Mouse (Mus musculus): ENCODE measurements around the gene Amd1.

Amd1 gene

DNA sequence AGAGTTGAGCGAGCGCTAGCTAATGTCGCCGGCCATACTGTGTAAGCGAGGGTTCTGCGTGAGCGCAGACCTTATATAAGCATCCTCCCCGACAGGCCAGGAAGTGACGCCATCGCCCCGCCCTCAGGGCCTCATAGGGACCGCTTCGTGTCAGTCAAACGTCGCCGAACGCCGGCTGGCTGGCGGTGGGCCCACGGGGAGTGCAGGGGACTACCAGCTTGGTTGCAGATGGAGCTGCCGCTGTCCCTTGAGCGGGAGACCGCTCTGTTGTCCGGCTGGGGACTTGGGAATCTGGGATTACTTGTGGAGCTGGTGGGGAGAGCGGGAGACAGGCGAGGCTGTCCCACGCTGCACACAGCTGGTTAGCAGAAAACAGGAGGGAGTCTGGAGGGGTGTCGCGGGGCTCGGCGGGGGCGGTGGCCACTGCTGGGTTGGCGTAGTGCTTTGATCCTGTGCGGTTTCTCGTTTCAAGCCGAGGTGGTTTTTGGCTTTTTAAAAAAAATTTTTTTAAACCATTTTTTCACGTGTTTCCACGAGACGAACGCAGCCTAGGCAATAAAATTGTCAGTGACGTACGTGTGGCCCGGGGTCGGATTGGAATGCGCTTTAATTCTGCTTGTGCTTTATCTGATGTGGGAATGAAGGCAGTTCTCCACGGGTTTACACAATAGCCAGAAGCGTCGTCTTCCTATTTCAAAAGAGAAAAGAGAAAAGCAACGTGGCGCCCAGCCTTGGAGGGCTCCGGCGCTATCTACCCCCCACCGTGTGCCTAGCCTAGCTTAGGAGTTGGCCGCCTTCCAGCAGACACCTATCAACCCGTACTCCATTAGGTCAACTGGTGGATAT, at the start of gene Amd1:
Amd1 (minus strand) TSS at position 47 of the 846 bp plus-strand sequence.
- DNase-seq (ENCODE audit: low spot score in 2 of 2) = peak; percentile 98 to 100

DNA sequence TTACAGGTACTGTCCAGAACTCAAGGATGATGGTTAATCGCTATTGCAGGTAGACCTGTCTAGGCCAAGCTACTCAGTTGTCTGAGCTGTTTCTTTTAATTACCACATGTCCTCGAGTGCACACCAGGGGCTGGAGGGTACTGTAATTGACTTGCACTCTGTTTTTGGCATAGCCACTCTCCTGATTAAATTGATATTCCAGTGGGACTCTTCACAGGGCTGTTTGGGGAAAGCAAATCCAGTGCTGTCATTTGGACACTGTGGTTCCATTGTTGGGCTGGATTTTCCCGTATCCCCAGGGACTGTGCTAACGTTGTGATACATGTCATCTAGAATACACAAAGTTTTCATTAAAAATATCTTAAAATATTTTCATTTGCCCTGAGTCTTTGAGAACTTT, 49.2 kb upstream of the Amd1 start:
- no peak for DNase-seq (ENCODE audit: low spot score in 2 of 2)

DNA sequence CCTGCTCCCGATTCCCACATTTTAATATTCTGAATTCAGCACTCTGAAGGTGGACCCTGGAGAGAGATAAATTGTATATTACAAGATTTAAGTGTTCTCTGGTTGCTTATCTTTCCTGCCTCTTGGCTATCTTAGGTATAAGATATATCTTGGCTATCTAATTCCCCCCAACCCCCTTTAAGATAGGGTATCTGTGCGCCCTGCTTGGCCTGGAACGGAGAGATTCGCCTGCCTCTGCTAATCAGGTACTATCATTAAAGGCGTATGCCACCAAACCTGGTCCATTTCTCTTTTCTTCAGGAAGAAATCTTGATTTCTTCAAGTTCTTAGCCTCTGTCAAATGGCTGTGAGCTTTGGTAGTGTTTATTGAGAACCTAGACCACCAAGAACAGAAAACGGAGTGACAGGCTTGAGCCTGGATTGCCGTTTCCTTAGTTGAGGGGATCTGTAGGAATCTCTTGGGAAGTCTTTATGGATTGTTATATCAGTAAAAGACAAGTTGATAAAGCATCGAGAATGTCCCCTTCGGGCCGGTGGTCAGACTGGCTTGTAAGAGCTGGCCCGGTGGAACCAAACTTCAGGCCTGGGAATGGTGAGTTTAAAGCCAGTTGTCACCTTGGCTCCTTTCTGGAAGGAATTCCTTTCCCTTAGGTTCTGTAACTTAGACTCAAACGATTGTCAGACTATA, 48.4 kb upstream of the Amd1 start:
- DNase-seq (ENCODE audit: low spot score in 2 of 2) = no peak

DNA sequence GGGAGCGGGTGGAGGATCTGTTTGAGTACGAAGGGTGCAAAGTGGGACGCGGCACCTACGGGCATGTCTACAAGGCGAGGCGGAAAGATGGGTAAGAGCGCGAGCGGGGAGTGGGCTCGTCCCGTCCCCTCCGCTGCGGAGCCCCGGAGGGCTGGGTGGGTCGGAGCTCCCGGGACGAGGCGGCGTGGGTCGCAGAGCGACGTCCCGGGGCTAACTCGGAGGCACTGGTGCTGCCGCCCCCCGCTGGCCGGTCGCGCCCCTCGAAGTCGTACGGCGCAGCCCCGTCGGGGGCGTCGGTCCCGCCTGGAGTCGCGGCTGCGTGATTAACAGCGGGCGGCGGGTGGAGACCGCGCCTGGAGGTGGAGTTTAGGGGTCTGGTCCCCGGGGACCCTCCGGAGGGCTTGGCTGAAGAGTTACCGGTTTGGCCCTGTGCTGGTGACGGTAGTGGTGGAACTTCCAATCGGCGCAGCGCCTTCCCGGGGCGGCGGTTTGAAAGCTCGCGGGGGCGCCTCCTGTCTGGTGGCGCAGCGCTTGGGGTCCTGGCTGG, 47.7 kb upstream of the Amd1 start:
- peak in 1 of 2 experiments; percentile 33 for DNase-seq (ENCODE audit: low spot score in 2 of 2)

DNA sequence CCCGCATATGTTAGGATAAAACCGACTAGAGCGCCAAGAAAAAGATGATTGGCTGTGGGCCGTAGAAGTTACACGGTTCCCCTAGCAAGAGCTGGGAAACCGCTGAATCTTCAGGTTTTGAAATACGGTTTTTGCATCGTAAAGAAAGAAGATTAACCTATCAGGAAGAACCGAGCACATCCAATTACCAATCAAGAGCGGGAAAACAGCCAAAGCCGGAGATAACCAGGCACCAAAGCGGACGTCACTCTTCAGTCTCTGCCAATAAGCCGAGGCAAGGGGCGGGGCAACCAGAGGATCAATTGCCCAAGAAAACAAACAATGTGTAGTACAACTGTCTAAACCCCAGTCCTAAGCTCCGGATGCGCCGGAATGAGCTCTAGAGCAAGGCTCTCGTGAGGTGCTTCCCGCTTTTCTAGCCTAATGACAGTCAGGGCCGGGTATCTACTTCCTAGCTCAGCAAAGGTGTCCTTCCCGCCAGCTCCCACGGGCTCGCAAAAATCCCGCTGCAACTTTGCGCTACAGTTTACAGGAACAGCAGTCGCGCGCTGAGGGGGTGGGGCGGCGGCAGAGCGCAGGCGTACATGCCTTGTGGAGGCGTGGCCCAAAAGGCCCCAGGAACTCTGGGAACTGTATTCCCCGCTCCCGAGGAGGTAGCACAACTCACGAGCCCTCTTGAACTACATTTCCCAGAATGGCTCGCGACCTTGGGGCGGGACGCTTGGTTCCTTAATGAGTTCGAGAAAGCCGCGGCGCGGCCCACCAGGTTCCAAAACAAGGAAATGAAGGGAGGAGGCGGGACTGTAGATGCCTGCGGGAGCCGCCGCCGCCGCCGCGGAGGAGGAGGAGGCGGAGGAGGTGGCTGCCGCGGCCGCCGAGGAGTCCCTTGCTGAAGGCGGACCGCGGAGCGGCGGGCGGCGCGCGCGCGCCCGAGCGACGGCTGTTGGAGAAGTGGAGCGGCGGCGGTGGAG, 46.9 kb upstream of the Amd1 start:
- peak; percentile 93 to 97 for DNase-seq (ENCODE audit: low spot score in 2 of 2)

DNA sequence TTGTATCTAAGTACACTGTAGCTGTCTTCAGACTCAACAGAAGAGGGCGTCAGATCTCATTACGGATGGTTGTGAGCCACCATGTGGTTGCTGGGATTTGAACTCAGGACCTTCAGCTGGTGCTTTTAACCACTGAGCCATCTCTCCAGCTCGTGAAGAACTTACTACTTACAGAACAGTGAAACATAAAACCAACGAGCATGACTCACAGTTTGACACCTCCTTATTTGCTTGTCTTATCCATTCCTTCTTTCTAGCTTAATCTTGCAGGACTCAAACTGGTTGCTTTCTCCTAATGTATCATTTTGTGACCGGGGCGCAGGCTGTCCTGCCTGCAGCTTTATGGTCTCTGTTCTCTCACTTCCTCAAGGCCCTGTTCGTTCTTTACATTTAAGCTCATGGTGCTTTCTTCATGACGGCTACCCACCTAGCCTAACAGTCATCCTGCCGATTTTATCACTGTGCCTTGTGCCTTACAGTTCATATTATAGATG, 45.5 kb upstream of the Amd1 start:
- no peak for DNase-seq (ENCODE audit: low spot score in 2 of 2)

DNA sequence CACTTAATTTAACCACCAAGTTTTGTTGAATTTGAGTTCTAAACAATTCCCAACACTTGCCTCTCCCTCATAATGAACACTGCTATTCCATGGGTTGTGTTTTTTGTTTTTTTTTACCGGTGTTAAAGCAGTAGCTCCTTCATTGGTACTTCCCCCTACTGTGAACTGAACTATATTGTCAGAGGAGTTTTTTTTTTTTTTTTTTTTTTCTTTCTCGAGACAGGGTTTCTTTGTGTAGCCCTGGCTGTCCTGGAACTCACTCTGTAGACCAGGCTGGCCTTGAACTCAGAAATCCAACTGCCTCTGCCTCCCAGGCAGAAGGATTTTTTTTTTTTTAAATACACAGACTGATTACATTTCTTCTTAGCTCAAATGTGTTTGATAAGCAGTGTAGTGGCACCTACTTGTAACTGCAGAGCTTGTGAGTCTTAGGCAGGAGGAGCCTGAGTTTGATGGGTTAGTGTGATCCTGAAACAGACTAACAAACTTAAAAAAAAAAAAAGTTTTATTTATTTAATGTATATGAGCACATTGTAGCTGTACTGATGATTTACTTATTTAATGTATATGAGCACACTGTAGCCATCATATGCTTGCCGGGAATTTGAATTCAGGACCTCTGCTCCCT, 44.9 kb upstream of the Amd1 start:
- DNase-seq (ENCODE audit: low spot score in 2 of 2) = no peak

DNA sequence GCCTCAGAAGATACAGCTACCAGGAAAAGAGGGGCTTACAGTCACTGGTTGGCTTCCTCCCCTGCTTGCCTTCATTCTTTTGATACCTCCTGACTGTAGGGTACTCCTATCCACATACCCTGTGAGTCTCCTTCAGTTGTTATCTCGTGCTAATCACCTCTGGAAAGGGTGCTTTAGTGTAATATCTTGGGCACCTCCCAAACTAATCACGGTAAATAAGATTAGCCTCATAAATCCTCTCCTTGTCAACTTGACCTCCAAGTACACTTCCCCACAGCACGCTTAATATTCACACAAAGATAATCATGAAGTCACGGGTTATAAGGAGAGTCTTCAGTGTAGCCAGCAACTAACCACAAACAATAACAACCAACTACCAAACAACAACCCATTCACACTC, 40.0 kb upstream of the Amd1 start:
- no peak for DNase-seq (ENCODE audit: low spot score in 2 of 2)

DNA sequence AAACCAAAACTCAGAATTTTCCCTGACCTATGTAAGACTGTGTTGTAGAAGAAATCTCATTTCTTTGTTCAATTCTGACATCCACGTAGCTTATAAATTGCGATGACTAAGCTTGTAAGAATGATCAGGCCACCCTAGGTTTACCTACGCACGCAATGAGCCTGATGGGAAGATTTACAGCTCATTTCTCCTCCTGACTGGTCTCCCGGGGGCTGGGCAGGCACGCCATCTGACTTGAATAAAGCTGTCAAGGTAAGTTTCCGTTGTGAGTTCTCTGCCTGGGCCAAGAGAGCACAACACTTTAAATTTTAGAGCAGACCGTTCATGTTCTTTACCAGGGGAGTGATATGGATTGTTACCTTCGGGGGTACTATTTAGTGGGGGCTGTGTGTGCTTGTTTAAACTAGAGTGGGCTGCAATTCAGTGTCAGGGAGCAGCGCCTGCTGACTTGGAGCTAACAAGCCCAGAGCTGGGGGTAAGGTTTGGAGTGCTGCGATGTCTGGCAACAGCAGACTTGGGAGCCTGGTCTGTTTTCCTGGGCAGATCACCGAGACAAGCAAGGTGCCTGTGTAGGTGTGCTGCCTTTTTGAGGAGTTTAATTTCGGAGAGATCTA, 37.5 kb upstream of the Amd1 start, which contains the start of gene Cdk19:
Cdk19 (plus strand) TSS at position 214 of the 614 bp plus-strand sequence.
- no peak for DNase-seq (ENCODE audit: low spot score in 2 of 2)

DNA sequence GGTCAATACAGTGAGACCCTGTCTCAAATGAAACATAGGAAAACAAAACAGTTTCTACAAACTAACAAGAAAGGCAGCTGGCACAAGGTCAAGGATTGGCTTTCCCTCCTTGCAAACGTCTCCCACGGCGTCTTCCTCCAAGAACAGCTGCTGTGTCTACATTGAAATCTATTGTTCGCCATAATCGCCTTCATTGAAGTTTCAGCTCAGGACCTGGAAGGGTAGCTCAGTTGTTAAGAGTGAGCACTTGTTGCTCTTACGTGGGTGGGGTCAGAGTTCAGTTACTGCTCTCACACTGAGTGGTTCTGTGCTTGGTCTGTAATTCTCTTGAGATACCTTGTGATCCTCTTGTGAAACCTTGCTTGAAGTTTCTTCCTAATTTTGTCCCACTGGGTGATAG, 30.9 kb upstream of the Amd1 start:
- DNase-seq (ENCODE audit: low spot score in 2 of 2) = no peak

DNA sequence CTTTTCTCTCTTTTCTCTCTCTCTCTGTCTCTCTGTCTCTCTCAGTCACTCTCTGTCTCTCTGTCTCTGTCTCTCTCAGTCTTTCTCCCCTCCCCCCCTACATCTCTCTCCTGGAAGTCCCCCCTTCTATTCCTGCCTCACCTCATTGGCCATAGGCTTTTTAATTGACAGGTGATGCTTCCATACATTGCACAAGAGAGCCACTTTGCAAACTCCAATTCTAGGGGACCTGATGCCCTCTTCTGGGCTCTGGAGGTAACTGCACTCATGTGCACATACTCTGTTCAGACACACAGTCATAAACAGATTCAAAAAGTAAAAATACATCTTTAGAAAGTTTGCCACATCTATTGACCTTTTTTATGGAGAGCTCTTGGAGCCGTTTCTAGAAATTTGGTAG, 28.3 kb upstream of the Amd1 start:
- DNase-seq (ENCODE audit: low spot score in 2 of 2) = no peak

DNA sequence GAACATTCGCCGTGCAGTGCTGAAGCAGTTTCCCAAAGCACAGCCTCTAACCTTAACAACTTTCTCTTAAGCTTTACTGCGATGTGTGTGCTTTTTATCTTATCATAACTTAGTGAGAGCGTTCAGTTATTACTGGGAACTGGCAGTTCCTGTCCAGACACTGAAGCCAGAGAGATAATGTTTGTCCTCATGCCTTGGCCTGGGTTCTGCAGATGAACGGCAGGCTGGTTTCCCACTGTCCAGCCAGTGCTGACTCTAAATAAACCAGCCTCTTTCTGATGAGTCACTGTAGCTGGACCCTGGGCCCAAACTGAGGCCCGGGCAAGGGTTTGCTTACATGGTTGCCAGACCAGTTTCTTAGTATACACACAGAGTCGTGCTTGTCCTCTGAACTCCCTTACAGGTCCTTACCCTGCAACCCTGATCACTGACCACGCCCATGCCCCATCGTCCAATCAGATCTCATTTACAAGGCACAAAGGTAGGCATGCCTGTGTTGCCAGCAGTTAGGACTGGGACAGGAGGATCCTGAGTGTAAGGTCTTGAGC, 26.1 kb upstream of the Amd1 start:
- no peak for DNase-seq (ENCODE audit: low spot score in 2 of 2)

DNA sequence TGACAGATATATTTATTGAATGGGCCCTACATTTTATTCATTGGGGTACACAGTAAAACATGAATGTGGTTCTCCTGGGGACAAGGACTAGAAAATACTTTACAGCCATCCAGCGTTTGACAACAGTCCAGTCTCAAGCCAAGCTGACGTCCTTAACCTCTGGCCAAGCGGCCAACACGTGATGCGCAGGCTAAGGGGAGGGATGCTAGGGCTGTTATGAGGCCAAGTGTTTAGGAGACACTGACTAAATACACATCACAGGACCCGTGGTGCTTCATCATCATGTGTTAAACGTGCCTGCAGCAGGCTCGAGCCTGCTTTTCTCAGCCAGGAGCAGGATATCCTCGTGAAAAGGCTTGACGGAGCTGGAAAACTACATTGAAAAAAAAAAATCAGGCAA, 18.3 kb upstream of the Amd1 start:
- no peak for DNase-seq (ENCODE audit: low spot score in 2 of 2)

DNA sequence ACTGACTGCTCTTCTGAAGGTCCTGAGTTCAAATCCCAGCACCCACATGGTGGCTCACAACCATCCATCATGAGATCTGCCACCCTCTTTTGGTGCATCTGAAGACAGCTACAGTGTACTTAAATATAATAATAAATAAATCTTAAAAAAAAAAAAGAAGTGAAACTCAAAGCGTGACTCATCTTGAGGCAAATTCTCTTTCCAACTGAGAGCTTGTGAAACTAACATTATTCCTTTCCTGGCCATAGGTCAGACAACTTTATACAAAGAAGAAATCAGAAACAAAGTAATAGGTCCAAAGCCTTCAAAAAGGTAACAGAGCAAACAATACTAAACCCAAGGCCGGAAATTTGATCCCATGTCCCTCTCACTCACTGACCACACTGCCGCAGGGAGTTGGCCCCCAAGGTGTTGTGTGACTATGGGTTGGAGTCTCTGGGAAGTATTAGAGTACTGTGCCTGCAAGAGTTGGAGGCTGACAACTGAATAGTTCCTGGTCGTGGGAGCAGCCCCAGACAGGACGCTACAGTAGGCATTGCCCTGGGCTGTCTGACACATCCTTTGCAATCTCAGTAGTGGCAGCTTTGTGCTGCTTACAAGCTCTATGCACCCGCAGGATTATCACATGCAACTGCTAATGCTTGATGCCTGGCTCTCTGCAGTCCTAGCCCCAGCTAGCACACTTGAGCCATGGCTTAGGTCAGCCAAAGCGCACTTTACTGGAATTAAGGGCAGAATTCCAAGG, 15.0 kb upstream of the Amd1 start:
- no peak for DNase-seq (ENCODE audit: low spot score in 2 of 2)

DNA sequence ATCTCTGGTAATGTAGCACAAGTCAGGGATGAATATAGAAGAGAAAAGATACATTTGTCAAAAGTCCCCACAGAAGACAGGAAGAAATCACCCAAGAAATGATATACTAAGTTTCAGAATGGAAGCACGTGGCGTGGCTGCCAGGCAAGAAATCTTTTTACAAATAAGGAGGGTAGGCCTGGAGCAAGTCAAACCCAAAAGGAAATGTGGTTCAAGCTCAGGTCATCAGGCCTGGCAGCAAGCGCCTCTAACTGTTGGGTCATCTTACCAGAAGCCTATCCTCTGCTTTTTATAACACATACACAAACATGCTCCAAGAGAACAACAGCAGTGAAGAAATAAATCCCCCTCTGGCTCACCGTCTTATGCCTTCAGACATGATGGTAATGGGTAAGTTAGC, 10.8 kb upstream of the Amd1 start:
- no peak for DNase-seq (ENCODE audit: low spot score in 2 of 2)

DNA sequence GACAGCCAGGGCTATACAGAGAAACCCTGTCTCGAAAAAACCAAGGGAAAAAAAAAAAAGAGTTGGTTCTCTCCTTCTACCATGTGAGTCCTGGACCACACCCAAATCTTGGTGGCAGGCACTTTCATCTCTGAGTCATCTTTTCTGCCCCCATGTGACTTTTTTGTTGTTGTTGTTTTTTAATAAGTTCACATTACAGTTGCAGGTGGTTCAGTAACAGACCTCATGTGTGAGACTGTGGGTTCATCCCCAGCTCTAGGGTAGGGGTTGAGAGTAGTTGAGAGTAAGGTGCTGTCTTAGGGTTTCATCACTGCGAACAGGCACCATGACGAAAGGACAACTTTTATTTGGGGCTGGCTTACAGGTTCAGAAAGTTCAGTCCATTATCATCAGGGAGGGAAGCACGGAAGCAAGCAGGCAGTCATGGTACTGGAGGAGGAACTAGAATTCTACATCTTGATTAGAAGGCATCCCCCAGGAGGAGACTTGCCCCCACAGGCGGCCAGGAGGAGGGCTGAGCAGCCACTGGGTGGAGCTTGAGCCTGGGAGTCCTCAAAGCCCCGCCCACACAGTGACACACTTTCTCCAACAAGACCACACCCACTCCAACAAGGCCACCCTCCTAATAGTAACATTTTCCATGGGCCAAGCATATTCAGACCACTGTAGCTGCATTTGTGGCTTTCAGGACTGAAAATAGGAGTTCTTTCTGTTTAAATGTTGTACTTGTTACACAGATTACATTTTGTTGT, 8.1 kb upstream of the Amd1 start:
- no peak for DNase-seq (ENCODE audit: low spot score in 2 of 2)

DNA sequence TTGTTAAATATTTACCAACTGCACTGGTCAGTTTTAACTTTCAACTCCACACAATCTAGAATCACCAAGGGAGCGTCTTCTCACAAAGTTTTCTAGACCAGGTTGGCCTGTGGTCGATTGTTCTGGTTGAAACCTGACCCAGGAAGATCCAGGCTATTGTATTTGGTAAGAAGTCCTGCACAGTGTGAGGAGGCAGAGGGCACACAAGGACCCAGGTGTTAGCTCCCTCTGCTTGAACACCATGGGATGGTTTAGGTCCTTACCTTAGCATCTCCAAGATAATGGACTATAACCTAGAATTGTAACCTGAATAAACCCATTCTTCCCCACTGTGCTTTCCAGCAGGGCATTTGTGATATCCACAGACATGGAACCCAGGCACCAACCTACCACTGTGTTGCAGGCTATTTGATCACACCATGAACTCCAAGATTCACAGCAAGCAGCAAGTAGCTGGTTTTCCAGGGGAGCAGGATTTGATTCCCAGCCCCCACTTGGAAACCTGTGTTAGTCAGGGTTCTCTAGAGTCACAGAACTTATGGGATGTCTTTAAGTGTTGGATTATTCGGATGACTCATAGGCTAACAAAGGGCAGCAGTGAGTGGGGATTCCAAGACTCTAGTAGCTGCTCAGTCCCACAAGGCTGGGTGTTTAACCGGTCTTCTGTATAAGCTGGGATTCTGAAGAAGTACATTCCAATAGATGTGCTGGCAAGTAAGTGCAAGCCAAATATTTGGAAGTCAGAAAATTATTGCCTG, 6.0 kb upstream of the Amd1 start:
- DNase-seq (ENCODE audit: low spot score in 2 of 2) = no peak

DNA sequence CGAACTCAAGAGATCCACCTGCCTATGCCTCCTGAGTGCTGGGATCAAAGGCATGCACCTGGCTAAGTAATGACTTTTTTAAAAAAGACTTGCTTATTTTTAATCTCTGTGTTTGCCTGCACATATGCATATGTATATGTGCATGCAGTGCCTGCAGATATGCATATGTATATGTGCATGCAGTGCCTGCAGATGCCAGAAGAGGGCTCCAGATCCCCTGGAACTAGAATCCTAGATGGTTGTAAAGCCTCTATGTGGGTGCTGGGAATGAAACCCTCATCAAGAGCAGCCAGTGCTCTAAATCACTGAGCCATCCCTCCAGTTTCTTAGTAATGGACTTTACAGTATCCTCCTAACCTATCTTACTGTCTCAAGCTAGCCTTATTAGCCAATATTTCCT, 4.0 kb upstream of the Amd1 start:
- no peak for DNase-seq (ENCODE audit: low spot score in 2 of 2)
